Mouse (Mus musculus): ENCODE measurements at regions not wholly inside any gene's neighbourhood (a gene's known extent, or its start where the extent isn't known, plus 50 kb on each side); places are given as distances from the start of the nearest gene placed in this dataset.

GRCm38 (mm10) chr16:95057596-95057995 is 60.1 kb upstream of the Kcnj6 start:
- no peaks in the 10 kb centered on the region for H3K27me3 ChIP-seq (ENCODE audit: control insufficient read depth, insufficient read depth, low read length)
- H3K27ac ChIP-seq (ENCODE audit: low read depth, low read length): no peak overlapping the region
- H3K4me1 ChIP-seq (ENCODE audit: control insufficient read depth, insufficient read depth, low read length): no peaks in the 10 kb centered on the region
- H3K36me3 ChIP-seq (ENCODE audit: control insufficient read depth, insufficient read depth, low read length): no peaks in the 10 kb centered on the region
- H3K9me3 ChIP-seq (ENCODE audit: control insufficient read depth, low read length): no peaks in the 10 kb centered on the region
- no peak for ATAC-seq (ENCODE audit: low FRiP score, low TSS enrichment)
- no peak overlapping the region for H3K4me3 ChIP-seq (ENCODE audit: low read length)
- WGBS: 19% methylated on average over 1 of the region's 1 CpGs
- H3K9ac ChIP-seq (ENCODE audit: low read depth, low read length): no peak overlapping the region
- H3K4me2 ChIP-seq (replicated peaks; ENCODE audit: low read depth, low read length): no peak overlapping the region

GRCm38 (mm10) chr16:95064423-95064822 is 66.9 kb upstream of the Kcnj6 start:
- no peak for ATAC-seq (ENCODE audit: low FRiP score, low TSS enrichment)
- no peaks in the 10 kb centered on the region for H3K4me1 ChIP-seq (ENCODE audit: control insufficient read depth, insufficient read depth, low read length)

GRCm38 (mm10) chr16:95066687-95067086 is 69.2 kb upstream of the Kcnj6 start:
- no peak overlapping the region for H3K4me2 ChIP-seq (replicated peaks; ENCODE audit: low read depth, low read length)
- H3K4me1 ChIP-seq (ENCODE audit: control insufficient read depth, insufficient read depth, low read length): no peaks in the 10 kb centered on the region
- ATAC-seq (ENCODE audit: low FRiP score, low TSS enrichment): no peak
- H3K9ac ChIP-seq (ENCODE audit: low read depth, low read length): no peak overlapping the region
- no peaks in the 10 kb centered on the region for H3K9me3 ChIP-seq (ENCODE audit: control insufficient read depth, low read length)
- WGBS: 95% methylated on average over 3 of the region's 3 CpGs
- H3K27ac ChIP-seq (ENCODE audit: low read depth, low read length): no peak overlapping the region
- H3K27me3 ChIP-seq (ENCODE audit: control insufficient read depth, insufficient read depth, low read length): peaks cover 2% of the 10 kb centered on the region; the same call in 1 of the 2 replicates
- H3K36me3 ChIP-seq (ENCODE audit: control insufficient read depth, insufficient read depth, low read length): no peaks in the 10 kb centered on the region
- no peak overlapping the region for H3K4me3 ChIP-seq (ENCODE audit: low read length)

More at GRCm38 (mm10) chr16:95064423-95064822, 66.9 kb upstream of the Kcnj6 start:
- WGBS: 88% methylated on average over 6 of the region's 6 CpGs
- Histone ChIP-seq H3K36me3 (ENCODE audit: control insufficient read depth, insufficient read depth, low read length) (no peaks in the 10 kb centered on the region), H3K4me3 (ENCODE audit: low read length) (no peak overlapping the region), H3K27me3 (ENCODE audit: control insufficient read depth, insufficient read depth, low read length) (peaks cover 2% of the 10 kb centered on the region; the same call in 1 of the 2 replicates), H3K27ac (ENCODE audit: low read depth, low read length) (no peak overlapping the region), H3K4me2 (replicated peaks; ENCODE audit: low read depth, low read length) (no peak overlapping the region), H3K9me3 (ENCODE audit: control insufficient read depth, low read length) (no peaks in the 10 kb centered on the region), H3K9ac (ENCODE audit: low read depth, low read length) (no peak overlapping the region)

- 71% methylated on average over 6 of the region's 6 CpGs for WGBS
- no peak for ATAC-seq (ENCODE audit: low FRiP score, low TSS enrichment)
- H3K4me2 ChIP-seq (replicated peaks; ENCODE audit: low read depth, low read length): no peak overlapping the region
Observed at GRCm38 (mm10) chr16:95092471-95093221, 95.1 kb upstream of the Kcnj6 start.

GRCm38 (mm10) chr16:95093753-95094152 is 96.3 kb upstream of the Kcnj6 start:
- H3K4me2 ChIP-seq (replicated peaks; ENCODE audit: low read depth, low read length): no peak overlapping the region
- H3K9ac ChIP-seq (ENCODE audit: low read depth, low read length): no peak overlapping the region
- H3K27me3 ChIP-seq (ENCODE audit: control insufficient read depth, insufficient read depth, low read length): no peaks in the 10 kb centered on the region
- H3K4me3 ChIP-seq (ENCODE audit: low read length): no peak overlapping the region
- peak; percentile 89; the same call in 1 of the 2 replicates for ATAC-seq (ENCODE audit: low FRiP score, low TSS enrichment)
- no peak overlapping the region for H3K27ac ChIP-seq (ENCODE audit: low read depth, low read length)
- 21% methylated on average over 10 of the region's 10 CpGs for WGBS
- H3K9me3 ChIP-seq (ENCODE audit: control insufficient read depth, low read length): no peaks in the 10 kb centered on the region
- H3K36me3 ChIP-seq (ENCODE audit: control insufficient read depth, insufficient read depth, low read length): no peaks in the 10 kb centered on the region
- no peaks in the 10 kb centered on the region for H3K4me1 ChIP-seq (ENCODE audit: control insufficient read depth, insufficient read depth, low read length)

More at GRCm38 (mm10) chr16:95092471-95093221, 95.1 kb upstream of the Kcnj6 start:
- Histone ChIP-seq H3K36me3 (ENCODE audit: control insufficient read depth, insufficient read depth, low read length) (no peaks in the 10 kb centered on the region), H3K9me3 (ENCODE audit: control insufficient read depth, low read length) (no peaks in the 10 kb centered on the region), H3K27ac (ENCODE audit: low read depth, low read length) (no peak overlapping the region), H3K9ac (ENCODE audit: low read depth, low read length) (no peak overlapping the region), H3K27me3 (ENCODE audit: control insufficient read depth, insufficient read depth, low read length) (no peaks in the 10 kb centered on the region), H3K4me3 (ENCODE audit: low read length) (no peak overlapping the region), H3K4me1 (ENCODE audit: control insufficient read depth, insufficient read depth, low read length) (no peaks in the 10 kb centered on the region)

- no peak for ATAC-seq (ENCODE audit: low FRiP score, low TSS enrichment)
- H3K9me3 ChIP-seq (ENCODE audit: control insufficient read depth, low read length): no peaks in the 10 kb centered on the region
- no peaks in the 10 kb centered on the region for H3K36me3 ChIP-seq (ENCODE audit: control insufficient read depth, insufficient read depth, low read length)
- 31% methylated on average over 9 of the region's 9 CpGs for WGBS
- H3K4me2 ChIP-seq (replicated peaks; ENCODE audit: low read depth, low read length): no peak overlapping the region
- no peak overlapping the region for H3K4me3 ChIP-seq (ENCODE audit: low read length)
- no peaks in the 10 kb centered on the region for H3K27me3 ChIP-seq (ENCODE audit: control insufficient read depth, insufficient read depth, low read length)
- H3K9ac ChIP-seq (ENCODE audit: low read depth, low read length): no peak overlapping the region
- H3K4me1 ChIP-seq (ENCODE audit: control insufficient read depth, insufficient read depth, low read length): no peaks in the 10 kb centered on the region
- no peak overlapping the region for H3K27ac ChIP-seq (ENCODE audit: low read depth, low read length)
Observed at GRCm38 (mm10) chr16:95100954-95101353, 103.5 kb upstream of the Kcnj6 start.

- Histone ChIP-seq H3K27me3 (ENCODE audit: control insufficient read depth, insufficient read depth, low read length) (no peaks in the 10 kb centered on the region), H3K9me3 (ENCODE audit: control insufficient read depth, low read length) (no peaks in the 10 kb centered on the region), H3K4me1 (ENCODE audit: control insufficient read depth, insufficient read depth, low read length) (no peaks in the 10 kb centered on the region), H3K4me3 (ENCODE audit: low read length) (no peak overlapping the region), H3K4me2 (replicated peaks; ENCODE audit: low read depth, low read length) (no peak overlapping the region), H3K27ac (ENCODE audit: low read depth, low read length) (no peak overlapping the region), H3K9ac (ENCODE audit: low read depth, low read length) (no peak overlapping the region), H3K36me3 (ENCODE audit: control insufficient read depth, insufficient read depth, low read length) (no peaks in the 10 kb centered on the region)
- WGBS: 17% methylated on average over 8 of the region's 8 CpGs
- no peak for ATAC-seq (ENCODE audit: low FRiP score, low TSS enrichment)
Observed at GRCm38 (mm10) chr16:95117531-95117930, 120.0 kb upstream of the Kcnj6 start.

GRCm38 (mm10) chr16:95119293-95119692 is 121.8 kb upstream of the Kcnj6 start:
- WGBS: 40% methylated on average over 4 of the region's 4 CpGs

GRCm38 (mm10) chr16:95122048-95122447 is 124.5 kb upstream of the Kcnj6 start:
- 13% methylated on average over 7 of the region's 7 CpGs for WGBS

More at GRCm38 (mm10) chr16:95119293-95119692, 121.8 kb upstream of the Kcnj6 start:
- no peak for ATAC-seq (ENCODE audit: low FRiP score, low TSS enrichment)
- Histone ChIP-seq H3K4me2 (replicated peaks; ENCODE audit: low read depth, low read length) (no peak overlapping the region), H3K4me3 (ENCODE audit: low read length) (no peak overlapping the region), H3K9me3 (ENCODE audit: control insufficient read depth, low read length) (no peaks in the 10 kb centered on the region), H3K27ac (ENCODE audit: low read depth, low read length) (no peak overlapping the region), H3K27me3 (ENCODE audit: control insufficient read depth, insufficient read depth, low read length) (no peaks in the 10 kb centered on the region), H3K4me1 (ENCODE audit: control insufficient read depth, insufficient read depth, low read length) (no peaks in the 10 kb centered on the region), H3K9ac (ENCODE audit: low read depth, low read length) (no peak overlapping the region), H3K36me3 (ENCODE audit: control insufficient read depth, insufficient read depth, low read length) (no peaks in the 10 kb centered on the region)

More at GRCm38 (mm10) chr16:95122048-95122447, 124.5 kb upstream of the Kcnj6 start:
- no peaks in the 10 kb centered on the region for H3K9me3 ChIP-seq (ENCODE audit: control insufficient read depth, low read length)
- H3K27me3 ChIP-seq (ENCODE audit: control insufficient read depth, insufficient read depth, low read length): no peaks in the 10 kb centered on the region
- no peak overlapping the region for H3K9ac ChIP-seq (ENCODE audit: low read depth, low read length)
- H3K4me1 ChIP-seq (ENCODE audit: control insufficient read depth, insufficient read depth, low read length): no peaks in the 10 kb centered on the region
- H3K4me2 ChIP-seq (replicated peaks; ENCODE audit: low read depth, low read length): no peak overlapping the region
- no peaks in the 10 kb centered on the region for H3K36me3 ChIP-seq (ENCODE audit: control insufficient read depth, insufficient read depth, low read length)
- no peak overlapping the region for H3K27ac ChIP-seq (ENCODE audit: low read depth, low read length)
- H3K4me3 ChIP-seq (ENCODE audit: low read length): no peak overlapping the region
- no peak for ATAC-seq (ENCODE audit: low FRiP score, low TSS enrichment)

All from kidney, embryonic 14.5 days (tissue).